Mouse (Mus musculus) liver, adult 2 months (tissue): ENCODE data around the gene Plagl1. TPM values are rescaled to one million over a fixed set of nuclear protein-coding genes. Genes with fewer than 3 reads are reported as not detected.

ENCODE experiments used
- DNase-seq: peaks from one replicate; pipeline ENCODE4 v3.0.0-alpha.2; 2011; ENCODE audit warnings: low read depth, low spot score; ENCODE audit errors: extremely low read depth
- H3K27ac ChIP-seq: fragments of 200-500 bp; replicated peaks from 2 replicates; pipeline ENCODE4 v1.5.1; 2012; ENCODE audit warnings: low read depth, mild to moderate bottlenecking, control low read depth, inconsistent platforms, low read length; ENCODE audit not compliant: insufficient read depth
- H3K27me3 ChIP-seq: fragments of 200-500 bp; 2 replicates; pipeline ENCODE4 v1.6.1; 2012; ENCODE audit warnings: mild to moderate bottlenecking, moderate library complexity, low read length, inconsistent platforms; ENCODE audit not compliant: control insufficient read depth, insufficient read depth
- H3K36me3 ChIP-seq: fragments of 200-500 bp; 2 replicates; pipeline ENCODE4 v1.6.1; 2012; ENCODE audit warnings: low read length, inconsistent platforms; ENCODE audit not compliant: control insufficient read depth, insufficient read depth
- H3K4me1 ChIP-seq: fragments of 200-500 bp; 2 replicates; pipeline ENCODE4 v1.6.1; 2011; ENCODE audit warnings: low read length; ENCODE audit not compliant: control insufficient read depth, insufficient read depth
- H3K4me3 ChIP-seq: fragments of 200-500 bp; 2 replicates; pipeline ENCODE4 v1.5.1; 2011; ENCODE audit warnings: low read depth, mild to moderate bottlenecking, control low read depth, low read length, moderate library complexity; ENCODE audit not compliant: insufficient read depth
- H3K79me2 ChIP-seq: fragments of 200-500 bp; 2 replicates; pipeline ENCODE4 v1.6.1; 2012; ENCODE audit warnings: inconsistent platforms, mild to moderate bottlenecking, low read length, moderate library complexity; ENCODE audit not compliant: control insufficient read depth, insufficient read depth
- H3K9ac ChIP-seq: fragments of 200-500 bp; 2 replicates; pipeline ENCODE4 v1.6.1; 2012; ENCODE audit warnings: low read depth, mild to moderate bottlenecking, control low read depth, inconsistent platforms, low read length
- CTCF ChIP-seq: fragments of 200-500 bp; IDR thresholded peaks from 2 replicates; pipeline ENCODE4 v1.5.1; 2011; ENCODE audit warnings: low read depth, low read length, control low read depth
- POLR2A ChIP-seq: fragments of 200-500 bp; IDR thresholded peaks from 2 replicates; pipeline ENCODE4 v1.6.1; 2011; ENCODE audit warnings: low read length, control low read depth; ENCODE audit not compliant: insufficient read depth; ENCODE audit errors: extremely low read depth
- WGBS: fragments of 180-500 bp; shearing (Covaris S2); methylation state at CpG from one replicate; pipeline ENCODE4 v1.1.7; 2018; 5-methylcytosine and 5-hydroxymethylcytosine counted together
- polyA plus RNA-seq: library from polyadenylated mRNA; depleted of rRNA; stranded (reverse); fragments of >200 nt; gene quantifications from 2 replicates; pipeline ENCODE4 v1.2.3, GENCODE M21; 2012
- total RNA-seq: library from RNA; depleted of rRNA; stranded (reverse); fragments of >200 nt; gene quantifications from 2 replicates; pipeline ENCODE4 v1.2.3, GENCODE M21; 2014

Gene Plagl1
- total and polyA plus RNA-seq, 2 experiments = 0.55 to 1.1 TPM

DNA sequence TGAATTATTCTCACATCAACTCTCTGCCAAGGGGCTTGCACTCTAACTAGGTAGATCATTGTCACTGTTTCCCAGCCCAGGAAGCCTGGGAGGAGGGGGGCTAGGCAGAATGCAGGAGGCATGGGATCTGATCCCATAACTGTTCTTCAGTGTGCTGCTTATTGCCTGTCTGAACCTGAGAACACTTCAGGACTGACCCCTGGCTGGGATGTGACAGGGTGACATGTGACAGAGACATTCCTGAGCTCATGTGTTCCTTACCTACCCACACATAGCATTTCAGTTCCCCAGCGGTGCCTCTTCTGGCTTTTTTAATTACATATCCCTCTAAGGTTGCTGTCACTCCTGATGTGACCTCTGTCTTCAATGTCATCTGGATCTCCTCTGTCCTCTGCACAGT lies 49.5 kb downstream of the Plagl1 start:
- TF ChIP-seq POLR2A = no peak
- TF ChIP-seq CTCF = no peak
- WGBS = 47% methylated on average over 1 of the region's 1 CpGs

GRCm38 (mm10) chr10:13112849-13113248 lies 52.5 kb downstream of the Plagl1 start:
- Histone ChIP-seq H3K4me1 (no peaks in the 10 kb centered on the region), H3K27ac (no peak overlapping the region), H3K27me3 (no peaks in the 10 kb centered on the region), H3K79me2 (no peaks in the 10 kb centered on the region), H3K4me3 (no peak overlapping the region), H3K36me3 (no peaks in the 10 kb centered on the region), H3K9ac (no peak overlapping the region)
- no peak for DNase-seq
- TF ChIP-seq CTCF (no peak), POLR2A (no peak)
- WGBS = 50% methylated on average over 3 of the region's 3 CpGs

More for the DNA sequence above, 49.5 kb downstream of the Plagl1 start:
- Histone ChIP-seq H3K4me1 (no peaks in the 10 kb centered on the region), H3K27ac (no peak overlapping the region), H3K79me2 (no peaks in the 10 kb centered on the region), H3K36me3 (no peaks in the 10 kb centered on the region), H3K9ac (no peak overlapping the region), H3K27me3 (no peaks in the 10 kb centered on the region), H3K4me3 (no peak overlapping the region)
- DNase-seq = no peak

DNA sequence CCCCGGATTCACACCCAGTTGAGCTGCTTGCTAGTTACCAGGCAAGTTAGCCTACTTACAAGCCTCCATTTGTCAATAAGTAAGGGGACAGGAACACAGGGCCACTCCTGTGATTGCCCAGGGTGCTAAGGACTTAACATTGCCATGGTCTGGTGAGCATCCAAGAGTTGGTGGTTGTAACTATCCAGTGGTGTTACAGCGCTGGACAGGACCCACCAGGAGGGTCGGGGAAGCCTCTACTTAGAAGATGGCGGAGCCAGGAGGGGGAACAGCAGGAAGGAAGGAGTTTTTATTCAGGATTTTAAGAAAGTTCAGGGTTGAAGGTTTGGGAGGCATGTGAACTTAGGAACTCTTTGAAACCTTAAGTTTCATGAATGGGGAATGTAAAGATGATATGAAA lies 53.3 kb downstream of the Plagl1 start:
- 81% methylated on average over 4 of the region's 4 CpGs for WGBS
- H3K79me2 ChIP-seq = no peaks in the 10 kb centered on the region
- H3K9ac ChIP-seq = no peak overlapping the region
- DNase-seq = no peak
- no peaks in the 10 kb centered on the region for H3K4me1 ChIP-seq
- TF ChIP-seq CTCF (no peak), POLR2A (no peak)
- H3K4me3 ChIP-seq = no peak overlapping the region
- no peaks in the 10 kb centered on the region for H3K36me3 ChIP-seq
- no peaks in the 10 kb centered on the region for H3K27me3 ChIP-seq
- no peak overlapping the region for H3K27ac ChIP-seq

- Histone ChIP-seq H3K4me3 (no peak overlapping the region), H3K27ac (no peak overlapping the region), H3K36me3 (no peaks in the 10 kb centered on the region), H3K9ac (no peak overlapping the region), H3K27me3 (no peaks in the 10 kb centered on the region), H3K4me1 (no peaks in the 10 kb centered on the region), H3K79me2 (no peaks in the 10 kb centered on the region)
- DNase-seq = no peak
- TF ChIP-seq POLR2A (no peak), CTCF (no peak)
- WGBS = 89% methylated on average over 4 of the region's 4 CpGs
Observed at GRCm38 (mm10) chr10:13115030-13115429, 54.7 kb downstream of the Plagl1 start.

GRCm38 (mm10) chr10:13116706-13117665 lies 56.7 kb downstream of the Plagl1 start:
- DNase-seq = no peak
- 60% methylated on average over 9 of the region's 9 CpGs for WGBS
- Histone ChIP-seq H3K79me2 (no peaks in the 10 kb centered on the region), H3K9ac (no peak overlapping the region), H3K27me3 (no peaks in the 10 kb centered on the region), H3K27ac (no peak overlapping the region), H3K36me3 (no peaks in the 10 kb centered on the region), H3K4me1 (no peaks in the 10 kb centered on the region), H3K4me3 (no peak overlapping the region)
- TF ChIP-seq CTCF (no peak), POLR2A (no peak)

DNA sequence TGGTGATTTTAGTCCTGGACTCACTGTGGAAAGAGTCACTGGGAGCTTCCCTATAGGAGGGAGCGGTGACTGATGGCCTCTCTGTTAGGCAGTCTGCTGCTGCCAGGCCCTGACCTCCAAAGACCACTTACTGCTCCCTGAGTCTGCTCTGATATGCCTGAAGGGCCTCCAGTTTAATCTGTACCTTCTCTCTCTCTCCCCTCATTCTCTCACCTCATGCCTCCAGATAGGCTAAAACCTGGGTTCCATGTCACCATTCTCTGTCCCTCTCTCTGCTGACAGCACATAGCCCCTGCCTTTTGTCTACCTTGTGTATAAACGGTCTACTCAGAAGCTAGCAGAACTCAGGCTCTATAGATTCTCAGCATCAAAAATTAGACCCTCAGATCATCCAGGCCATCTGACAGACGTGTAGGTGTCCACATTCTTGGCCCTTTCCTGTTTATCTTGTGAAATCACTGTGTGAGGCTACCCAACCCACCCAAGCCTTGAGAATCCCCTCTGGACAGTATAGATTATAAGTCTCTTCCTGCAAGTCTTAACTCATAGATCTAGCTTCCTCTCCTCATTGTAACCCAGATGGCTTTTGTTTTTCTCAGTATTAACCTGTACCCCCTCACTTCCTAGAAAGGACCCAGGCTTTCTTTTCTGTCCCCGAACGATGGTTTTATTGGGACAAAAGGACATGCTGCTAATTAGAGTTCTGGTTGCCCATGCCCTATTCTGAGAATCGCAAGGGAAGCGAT lies 57.9 kb downstream of the Plagl1 start:
- no peak for TF ChIP-seq POLR2A

More for the DNA sequence above, 57.9 kb downstream of the Plagl1 start:
- no peaks in the 10 kb centered on the region for H3K4me1 ChIP-seq
- no peak overlapping the region for H3K27ac ChIP-seq
- H3K27me3 ChIP-seq = no peaks in the 10 kb centered on the region
- no peak overlapping the region for H3K9ac ChIP-seq
- H3K4me3 ChIP-seq = no peak overlapping the region
- WGBS = 83% methylated on average over 7 of the region's 7 CpGs
- no peak for DNase-seq
- no peaks in the 10 kb centered on the region for H3K36me3 ChIP-seq
- no peaks in the 10 kb centered on the region for H3K79me2 ChIP-seq
